Mouse (Mus musculus) spleen, adult 2 months (tissue): Measurements from ENCODE around the gene Arih2.

ENCODE experiments used
- CTCF ChIP-seq: fragments of 200-500 bp; IDR thresholded peaks from 2 replicates; pipeline ENCODE4 v1.5.1; 2011; ENCODE audit warnings: mild to moderate bottlenecking, inconsistent platforms; ENCODE audit not compliant: insufficient read depth, insufficient read length, insufficient replicate concordance; ENCODE audit errors: extremely low read depth
- POLR2A ChIP-seq: fragments of 200-500 bp; IDR thresholded peaks from 2 replicates; pipeline ENCODE4 v1.6.1; 2011; ENCODE audit warnings: low read depth, low read length, inconsistent platforms

DNA sequence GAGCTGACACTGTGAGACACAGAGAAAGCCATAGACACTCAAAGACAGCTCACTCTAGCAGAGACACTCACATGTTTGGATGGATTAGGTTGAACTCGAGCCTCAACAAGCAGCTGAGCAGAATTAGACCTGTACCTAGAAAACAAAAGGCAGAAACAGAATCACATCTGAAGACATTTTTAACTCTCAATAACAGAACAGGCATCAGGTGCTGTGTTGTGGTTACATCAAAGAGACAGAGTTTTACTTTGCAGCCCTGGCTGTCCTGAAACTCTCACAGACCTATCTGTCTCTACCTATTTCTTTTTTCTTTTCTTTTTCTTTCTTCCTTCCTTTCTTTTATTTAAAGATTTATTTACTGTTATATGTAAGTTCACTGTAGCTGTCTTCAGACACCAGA is 31.9 kb downstream of the Arih2 start:
- TF ChIP-seq CTCF (no peak), POLR2A (no peak)
